Mouse (Mus musculus) c-Kit-positive CD71-positive TER-119-positive erythroid progenitor cells, embryonic 14.5 days (primary cell): ENCODE results near the gene Susd6.
"Not testable (repeated sequence)": the region's sequence is repeated elsewhere in the genome, so short reads cannot be mapped to it uniquely, and the experiment has no call there.

Experiments used
- DNase-seq: peaks from one replicate; pipeline ENCODE4 v3.0.0-alpha.2; 2013; ENCODE audit warnings: low spot score

The Susd6 gene

DNA sequence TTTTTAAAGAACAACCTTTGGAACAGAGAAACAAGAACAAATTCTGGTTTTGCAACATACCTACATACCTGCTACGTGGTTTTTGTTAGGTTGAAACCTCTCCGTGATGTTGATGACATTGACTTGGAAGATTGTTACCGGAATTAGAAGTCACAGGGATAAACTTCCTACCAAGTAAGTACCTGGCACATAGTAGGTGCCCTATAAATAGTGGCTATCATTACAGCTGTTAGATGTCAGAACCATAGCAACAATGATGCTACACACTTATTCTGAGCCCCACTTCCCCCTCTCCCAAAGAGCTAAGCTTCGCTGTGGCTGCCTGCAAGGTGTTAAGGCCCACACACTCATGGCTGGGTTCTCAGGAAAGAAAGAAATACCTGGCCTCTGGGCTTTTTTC is 4.7 kb upstream of the Susd6 start:
- no peak for DNase-seq

- no peak for DNase-seq
Observed at GRCm38 (mm10) chr12:80786591-80786990, 3.7 kb upstream of the Susd6 start.

- DNase-seq, result no peak
Observed at GRCm38 (mm10) chr12:80787604-80788003, 2.7 kb upstream of the Susd6 start.

GRCm38 (mm10) chr12:80788188-80788587 is 2.1 kb upstream of the Susd6 start:
- DNase-seq, result no peak

GRCm38 (mm10) chr12:80789276-80789675 is 1.0 kb upstream of the Susd6 start:
- not testable (repeated sequence) for DNase-seq

- DNase-seq, result no peak
Observed at GRCm38 (mm10) chr12:80790700-80791570, 625 bp downstream of the Susd6 start.

DNA sequence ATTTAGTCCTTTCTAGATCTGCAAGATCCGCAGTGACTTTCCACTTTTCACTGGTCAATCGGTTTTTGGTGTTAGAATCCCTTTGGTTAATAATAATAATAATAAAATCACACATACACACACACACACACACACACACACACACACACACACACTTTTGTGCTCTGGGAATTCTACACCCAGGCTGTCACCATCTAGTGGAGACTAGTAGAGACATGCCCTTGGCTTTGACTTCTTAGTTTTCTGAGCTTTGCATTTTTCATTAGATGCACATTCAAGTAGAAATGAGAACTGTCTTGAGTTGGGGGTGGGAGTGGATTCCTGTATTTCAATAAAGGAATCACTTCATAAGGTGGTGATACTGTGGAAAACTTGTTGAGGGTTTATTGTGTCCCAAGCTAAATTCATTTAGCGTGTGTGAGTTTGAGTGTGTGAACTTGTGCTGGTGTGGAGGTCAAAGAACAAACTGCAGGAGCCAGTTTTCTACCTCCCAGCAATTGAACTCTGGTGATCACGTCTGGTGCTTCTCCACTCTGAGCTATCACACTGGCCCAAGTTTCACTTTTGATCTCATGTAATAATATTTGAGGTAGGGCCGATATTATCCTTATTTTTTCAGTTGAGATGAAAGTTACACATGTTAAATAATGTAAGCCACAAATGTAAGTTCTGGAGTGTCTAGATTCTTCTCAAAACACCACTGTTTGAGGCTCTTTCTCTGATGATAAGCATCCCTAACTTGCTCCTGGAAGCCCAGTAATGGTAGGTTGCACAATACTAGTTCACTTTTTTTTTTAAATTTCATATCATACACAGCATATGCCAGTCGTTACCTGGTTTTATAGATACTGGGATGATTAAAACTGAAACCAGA is 1.5 kb downstream of the Susd6 start:
- no peak for DNase-seq

- no peak for DNase-seq
Observed at GRCm38 (mm10) chr12:80792867-80793266, 2.6 kb downstream of the Susd6 start.

DNA sequence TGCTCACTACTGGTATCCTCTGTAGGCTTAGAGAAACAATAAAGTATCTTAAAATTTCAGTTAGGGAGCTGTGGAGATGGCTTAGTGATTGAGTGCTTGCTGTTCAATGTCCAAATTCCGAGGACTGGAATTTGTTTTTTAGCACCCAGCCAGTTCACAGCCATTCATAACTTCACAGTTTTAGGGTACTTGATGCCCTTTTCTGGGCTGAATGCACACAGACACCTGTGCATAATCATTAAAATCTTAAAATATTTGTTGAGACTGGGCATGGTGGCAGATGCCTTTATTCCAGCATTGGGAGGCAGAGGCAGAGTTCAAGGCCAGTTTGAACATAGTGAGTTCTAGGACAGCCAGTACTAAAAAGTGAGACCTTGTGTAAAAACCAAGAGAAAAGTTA is 3.2 kb downstream of the Susd6 start:
- DNase-seq, result no peak

DNA sequence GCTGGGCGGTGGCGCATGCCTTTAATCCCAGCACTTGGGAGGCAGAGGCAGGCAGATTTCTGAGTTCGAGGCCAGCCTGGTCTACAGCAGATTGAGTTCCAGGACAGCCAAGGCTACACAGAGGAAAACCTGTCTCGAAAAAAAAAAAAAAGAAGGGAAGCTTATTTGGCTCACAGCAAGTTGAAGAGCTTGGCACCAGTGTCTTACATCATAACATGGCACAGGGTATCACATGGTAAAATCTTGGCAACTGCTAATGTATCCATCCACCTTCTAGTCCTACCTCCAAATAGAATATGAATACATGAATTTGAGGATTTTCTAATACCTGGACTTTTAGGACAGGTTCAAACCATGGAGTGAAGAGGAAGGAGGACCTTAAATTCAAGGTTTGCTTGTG is 4.2 kb downstream of the Susd6 start:
- no peak for DNase-seq

DNA sequence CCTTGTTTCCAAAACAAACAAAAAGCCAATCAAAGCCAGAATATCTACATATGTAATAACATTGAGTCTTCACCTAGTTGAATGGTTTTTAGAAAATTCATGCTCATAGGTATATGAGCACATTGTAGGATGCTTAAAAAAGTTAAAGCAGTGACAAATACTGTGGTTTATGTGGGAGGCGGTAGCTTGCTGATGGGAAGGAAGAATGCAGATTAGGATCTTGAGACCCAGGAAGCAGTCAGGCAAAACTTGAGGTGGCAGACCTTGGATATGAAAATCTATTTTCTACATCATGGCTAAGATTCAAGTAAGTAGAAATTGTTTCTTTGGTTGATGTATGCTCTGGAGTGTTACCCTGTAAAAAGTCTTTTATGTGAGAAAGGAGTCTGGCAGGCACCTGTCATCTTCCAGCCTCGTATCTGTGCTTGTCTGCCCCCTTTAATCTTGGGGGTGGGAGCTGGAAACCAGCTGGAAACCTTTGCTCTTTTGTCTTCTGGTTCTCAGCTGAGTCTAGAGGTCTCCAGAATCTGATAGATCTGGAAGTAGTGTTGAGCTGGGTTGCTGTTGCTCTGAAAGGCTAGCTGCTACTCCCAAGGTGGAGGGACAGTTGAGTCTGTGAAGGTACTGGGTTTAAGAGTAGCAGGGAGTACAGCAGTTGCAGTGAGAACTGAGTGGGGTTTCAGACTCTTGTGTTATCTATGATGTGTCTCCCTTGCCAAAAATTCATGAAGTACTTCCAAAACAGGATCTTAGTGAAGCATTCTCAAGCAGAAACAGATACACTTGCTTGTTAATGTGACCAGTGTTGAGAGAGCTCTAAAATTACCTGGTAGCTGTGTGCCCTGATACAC is 4.8 kb downstream of the Susd6 start:
- no peak for DNase-seq

GRCm38 (mm10) chr12:80798271-80798670 is 8.0 kb downstream of the Susd6 start:
- no peak for DNase-seq

- DNase-seq, result no peak
Observed at GRCm38 (mm10) chr12:80800156-80800555, 9.8 kb downstream of the Susd6 start.

GRCm38 (mm10) chr12:80801443-80801842 is 11.1 kb downstream of the Susd6 start:
- DNase-seq, result no peak

GRCm38 (mm10) chr12:80803924-80804323 is 13.6 kb downstream of the Susd6 start:
- no peak for DNase-seq

- no peak for DNase-seq
Observed at GRCm38 (mm10) chr12:80804861-80805428, 14.6 kb downstream of the Susd6 start.

GRCm38 (mm10) chr12:80807451-80808085 is 17.3 kb downstream of the Susd6 start:
- DNase-seq, result no peak

GRCm38 (mm10) chr12:80810005-80810404 is 19.7 kb downstream of the Susd6 start:
- DNase-seq, result no peak

GRCm38 (mm10) chr12:80811646-80812509 is 21.6 kb downstream of the Susd6 start:
- DNase-seq, result peak; percentile 53

DNA sequence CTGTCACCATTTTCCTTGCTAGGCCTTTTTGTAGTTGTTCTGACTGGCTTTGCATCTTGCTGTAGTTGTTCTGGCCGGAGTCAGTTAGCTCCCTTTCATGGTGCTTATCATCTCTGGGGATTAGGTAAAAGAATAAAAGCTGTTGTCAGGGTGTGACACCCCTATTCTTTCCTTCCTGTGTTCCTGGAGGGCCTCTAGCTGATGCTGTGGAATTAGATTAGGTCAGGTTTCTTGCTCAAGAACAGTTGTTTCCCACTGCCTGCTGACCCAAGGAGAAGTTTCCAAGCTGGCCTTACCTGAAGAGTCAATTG is 22.2 kb downstream of the Susd6 start:
- DNase-seq, result no peak
